Mouse (Mus musculus): ENCODE measurements around the gene Ccdc50. TPM values are rescaled to one million over a fixed set of nuclear protein-coding genes. Genes with fewer than 3 reads are reported as not detected.

Ccdc50 gene
- polyA plus RNA-seq, 1 experiment from 2014 or later, result 22.5 TPM

- Histone ChIP-seq H3K9me3 (ENCODE audit: low read length) (no peaks in the 10 kb centered on the region), H3K27ac (ENCODE audit: low read length) (no peak overlapping the region), H3K4me3 (ENCODE audit: low read depth, low read length) (no peak overlapping the region), H3K36me3 (ENCODE audit: insufficient read depth, low read length) (no peaks in the 10 kb centered on the region), H3K9ac (replicated peaks; ENCODE audit: low read depth) (no peak overlapping the region), H3K4me2 (replicated peaks; ENCODE audit: low read depth, low read length) (no peak overlapping the region), H3K4me1 (ENCODE audit: insufficient read depth, low read depth, low read length) (no peaks in the 10 kb centered on the region), H3K27me3 (replicated peaks; ENCODE audit: insufficient read depth, low read length) (no peaks in the 10 kb centered on the region)
- DNase-seq (ENCODE audit: low spot score) (no peak), ATAC-seq (no peak)
- WGBS, result 83% methylated on average over 1 of the region's 1 CpGs
- TF ChIP-seq EP300 (IDR thresholded peaks at IDR 0.05) (no peak), CTCF (IDR thresholded peaks at IDR 0.05) (no peak)
These were observed 28.6 kb upstream of the Ccdc50 start for GRCm38 (mm10) chr16:27360059-27360458.

- H3K27me3 ChIP-seq (replicated peaks; ENCODE audit: insufficient read depth, low read length), result no peaks in the 10 kb centered on the region
- 68% methylated on average over 8 of the region's 8 CpGs for WGBS
- TF ChIP-seq EP300 (IDR thresholded peaks at IDR 0.05) (no peak), CTCF (IDR thresholded peaks at IDR 0.05) (no peak)
- H3K4me2 ChIP-seq (replicated peaks; ENCODE audit: low read depth, low read length), result no peak within 1 kb of the TSS
- no peaks in the 10 kb centered on the region for H3K36me3 ChIP-seq (ENCODE audit: insufficient read depth, low read length)
- no peak within 1 kb of the TSS for H3K4me3 ChIP-seq (ENCODE audit: low read depth, low read length)
- DNase-seq (ENCODE audit: low spot score) (no peak), ATAC-seq (no peak)
- H3K9me3 ChIP-seq (ENCODE audit: low read length), result no peaks in the 10 kb centered on the region
- no peak within 1 kb of the TSS for H3K9ac ChIP-seq (replicated peaks; ENCODE audit: low read depth)
- no peaks in the 10 kb centered on the region for H3K4me1 ChIP-seq (ENCODE audit: insufficient read depth, low read depth, low read length)
- H3K27ac ChIP-seq (ENCODE audit: low read length), result no peak within 1 kb of the TSS
These were observed 18.5 kb upstream of the Ccdc50 start, which contains the start of gene Uts2b for GRCm38 (mm10) chr16:27370191-27370590. TSS of gene Uts2b (minus strand) at chr16:27370239.

- H3K4me2 ChIP-seq (replicated peaks; ENCODE audit: low read depth, low read length), result no peak overlapping the region
- no peaks in the 10 kb centered on the region for H3K4me1 ChIP-seq (ENCODE audit: insufficient read depth, low read depth, low read length)
- ATAC-seq (no peak), DNase-seq (ENCODE audit: low spot score) (no peak)
- no peak overlapping the region for H3K27ac ChIP-seq (ENCODE audit: low read length)
- no peaks in the 10 kb centered on the region for H3K27me3 ChIP-seq (replicated peaks; ENCODE audit: insufficient read depth, low read length)
- TF ChIP-seq EP300 (IDR thresholded peaks at IDR 0.05) (no peak), CTCF (IDR thresholded peaks at IDR 0.05) (no peak)
- H3K36me3 ChIP-seq (ENCODE audit: insufficient read depth, low read length), result no peaks in the 10 kb centered on the region
- no peak overlapping the region for H3K4me3 ChIP-seq (ENCODE audit: low read depth, low read length)
- H3K9me3 ChIP-seq (ENCODE audit: low read length), result no peaks in the 10 kb centered on the region
- H3K9ac ChIP-seq (replicated peaks; ENCODE audit: low read depth), result no peak overlapping the region
- WGBS, result 78% methylated on average over 2 of the region's 2 CpGs
These were observed 18.0 kb upstream of the Ccdc50 start for GRCm38 (mm10) chr16:27370700-27371099.

- ATAC-seq (no peak), DNase-seq (ENCODE audit: low spot score) (peak; percentile 19)
- no peak overlapping the region for H3K4me3 ChIP-seq (ENCODE audit: low read depth, low read length)
- H3K27ac ChIP-seq (ENCODE audit: low read length), result no peak overlapping the region
- 60% methylated on average over 3 of the region's 3 CpGs for WGBS
- TF ChIP-seq CTCF (IDR thresholded peaks at IDR 0.05), result no peak
- no peak for TF ChIP-seq EP300 (IDR thresholded peaks at IDR 0.05)
- no peak overlapping the region for H3K9ac ChIP-seq (replicated peaks; ENCODE audit: low read depth)
- H3K36me3 ChIP-seq (ENCODE audit: insufficient read depth, low read length), result no peaks in the 10 kb centered on the region
- H3K4me1 ChIP-seq (ENCODE audit: insufficient read depth, low read depth, low read length), result no peaks in the 10 kb centered on the region
- H3K9me3 ChIP-seq (ENCODE audit: low read length), result no peaks in the 10 kb centered on the region
- no peak overlapping the region for H3K4me2 ChIP-seq (replicated peaks; ENCODE audit: low read depth, low read length)
- H3K27me3 ChIP-seq (replicated peaks; ENCODE audit: insufficient read depth, low read length), result no peaks in the 10 kb centered on the region
These were observed 14.5 kb upstream of the Ccdc50 start for GRCm38 (mm10) chr16:27374139-27374538.

- no peak overlapping the region for H3K27ac ChIP-seq (ENCODE audit: low read length)
- H3K9me3 ChIP-seq (ENCODE audit: low read length), result no peaks in the 10 kb centered on the region
- no peak overlapping the region for H3K9ac ChIP-seq (replicated peaks; ENCODE audit: low read depth)
- no peaks in the 10 kb centered on the region for H3K27me3 ChIP-seq (replicated peaks; ENCODE audit: insufficient read depth, low read length)
- ATAC-seq (no peak), DNase-seq (ENCODE audit: low spot score) (no peak)
- TF ChIP-seq EP300 (IDR thresholded peaks at IDR 0.05), result no peak
- TF ChIP-seq CTCF (IDR thresholded peaks at IDR 0.05), result no peak
- no peak overlapping the region for H3K4me3 ChIP-seq (ENCODE audit: low read depth, low read length)
- no peaks in the 10 kb centered on the region for H3K4me1 ChIP-seq (ENCODE audit: insufficient read depth, low read depth, low read length)
- no peak overlapping the region for H3K4me2 ChIP-seq (replicated peaks; ENCODE audit: low read depth, low read length)
- WGBS, result 75% methylated on average over 2 of the region's 2 CpGs
- no peaks in the 10 kb centered on the region for H3K36me3 ChIP-seq (ENCODE audit: insufficient read depth, low read length)
These were observed 13.4 kb upstream of the Ccdc50 start for GRCm38 (mm10) chr16:27375318-27375717.

- H3K4me3 ChIP-seq (ENCODE audit: low read depth, low read length), result no peak overlapping the region
- H3K27me3 ChIP-seq (replicated peaks; ENCODE audit: insufficient read depth, low read length), result no peaks in the 10 kb centered on the region
- H3K4me1 ChIP-seq (ENCODE audit: insufficient read depth, low read depth, low read length), result no peaks in the 10 kb centered on the region
- no peak overlapping the region for H3K9ac ChIP-seq (replicated peaks; ENCODE audit: low read depth)
- H3K36me3 ChIP-seq (ENCODE audit: insufficient read depth, low read length), result no peaks in the 10 kb centered on the region
- no peak overlapping the region for H3K27ac ChIP-seq (ENCODE audit: low read length)
- H3K9me3 ChIP-seq (ENCODE audit: low read length), result no peaks in the 10 kb centered on the region
- DNase-seq (ENCODE audit: low spot score) (no peak), ATAC-seq (no peak)
- no peak overlapping the region for H3K4me2 ChIP-seq (replicated peaks; ENCODE audit: low read depth, low read length)
- TF ChIP-seq CTCF (IDR thresholded peaks at IDR 0.05) (no peak), EP300 (IDR thresholded peaks at IDR 0.05) (no peak)
These were observed 12.1 kb upstream of the Ccdc50 start for GRCm38 (mm10) chr16:27376556-27376955.

GRCm38 (mm10) chr16:27382217-27382616 is 6.5 kb upstream of the Ccdc50 start:
- Histone ChIP-seq H3K27ac (ENCODE audit: low read length) (no peak overlapping the region), H3K4me1 (ENCODE audit: insufficient read depth, low read depth, low read length) (no peaks in the 10 kb centered on the region), H3K9ac (replicated peaks; ENCODE audit: low read depth) (no peak overlapping the region), H3K4me2 (replicated peaks; ENCODE audit: low read depth, low read length) (no peak overlapping the region), H3K27me3 (replicated peaks; ENCODE audit: insufficient read depth, low read length) (no peaks in the 10 kb centered on the region), H3K9me3 (ENCODE audit: low read length) (no peaks in the 10 kb centered on the region), H3K36me3 (ENCODE audit: insufficient read depth, low read length) (no peaks in the 10 kb centered on the region), H3K4me3 (ENCODE audit: low read depth, low read length) (no peak overlapping the region)
- WGBS, result 63% methylated on average over 4 of the region's 4 CpGs
- TF ChIP-seq EP300 (IDR thresholded peaks at IDR 0.05) (no peak), CTCF (IDR thresholded peaks at IDR 0.05) (no peak)
- ATAC-seq (no peak), DNase-seq (ENCODE audit: low spot score) (no peak)
